Mouse (Mus musculus) fibroblast of lung, adult 2 months (primary cell): ENCODE measurements at regions not wholly inside any gene's neighbourhood (a gene's known extent, or its start where the extent isn't known, plus 50 kb on each side); places are given as distances from the start of the nearest gene placed in this dataset.
A peak's percentile ranks its signal among the peaks of the same experiment; 100 is the strongest.

Source experiments
- DNase-seq: peaks from one replicate; pipeline ENCODE4 v3.0.0-alpha.2; 2011; ENCODE audit warnings: low read depth

DNA sequence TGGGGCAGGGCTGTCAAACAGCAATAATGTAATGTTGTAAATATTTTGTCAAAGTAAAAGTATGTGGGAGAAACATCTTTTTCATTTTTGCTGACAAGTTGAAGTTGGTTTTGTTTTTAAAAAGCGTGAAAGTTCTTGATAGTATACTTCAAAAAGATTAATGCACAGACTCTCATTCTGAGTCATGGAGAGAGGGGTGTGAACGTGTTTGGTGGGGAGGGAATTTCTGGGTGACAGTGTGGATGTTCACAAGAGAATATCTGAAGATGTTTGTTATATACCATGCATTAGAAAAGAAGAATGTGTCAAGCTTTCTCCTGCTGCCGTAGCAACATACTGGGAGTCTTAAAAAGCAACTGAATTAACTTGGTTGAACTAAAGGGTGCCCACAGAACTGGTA is 57.0 kb downstream of the Rps29 start:
- DNase-seq, result no peak

DNA sequence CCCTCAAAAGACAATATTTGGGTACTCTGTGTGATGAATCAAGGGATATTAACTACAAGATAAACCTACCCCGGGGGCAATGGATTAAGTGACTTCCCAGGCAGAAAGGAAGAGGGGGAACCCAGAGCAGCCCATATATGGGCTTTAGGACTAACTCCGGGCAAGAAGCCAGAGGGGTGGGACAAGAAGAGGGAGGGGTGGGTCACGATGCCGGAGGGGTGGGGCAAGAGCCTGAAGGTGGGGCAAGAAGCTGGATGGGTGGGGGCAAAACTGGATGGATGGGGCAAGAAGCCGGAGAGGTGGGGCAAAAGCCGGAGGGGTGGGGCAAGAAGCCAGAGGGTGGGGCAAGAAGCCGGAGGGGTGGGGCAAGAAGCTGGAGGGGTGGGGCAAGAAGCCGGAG is 64.1 kb downstream of the Rps29 start:
- DNase-seq, result no peak

DNA sequence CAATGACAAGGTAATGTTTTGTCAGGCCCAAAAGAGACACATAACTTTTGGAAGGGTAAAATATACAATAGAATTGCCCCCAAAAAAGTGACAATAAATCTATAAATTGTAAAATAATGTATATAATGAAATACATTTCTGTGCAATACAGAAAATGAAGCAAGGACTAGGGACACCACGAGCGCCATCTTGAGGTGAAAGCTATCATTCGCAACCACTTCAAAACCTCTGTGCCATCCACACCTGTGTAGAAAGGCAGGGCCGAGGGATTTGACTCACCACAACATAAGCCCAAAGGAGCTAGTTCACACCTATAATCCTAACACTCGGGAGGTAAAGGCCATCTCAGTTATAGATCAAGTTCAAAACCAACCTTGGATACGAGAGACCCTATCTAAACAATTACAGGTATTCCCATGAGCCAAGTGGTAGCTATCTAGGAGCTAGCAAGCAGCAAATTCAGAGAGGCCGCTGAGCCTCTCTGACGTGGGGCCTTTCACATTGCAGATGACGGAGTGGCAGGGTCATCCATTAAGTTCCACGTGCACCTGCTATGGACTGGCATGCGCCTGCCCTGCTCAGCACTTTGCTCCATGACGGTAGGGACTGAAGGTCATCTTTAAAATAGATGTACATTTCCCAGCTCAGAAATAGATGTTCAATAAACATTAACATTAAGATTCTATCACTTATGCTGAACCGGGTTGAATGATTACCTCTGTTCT is 65.8 kb downstream of the Rps29 start:
- DNase-seq, result no peak

DNA sequence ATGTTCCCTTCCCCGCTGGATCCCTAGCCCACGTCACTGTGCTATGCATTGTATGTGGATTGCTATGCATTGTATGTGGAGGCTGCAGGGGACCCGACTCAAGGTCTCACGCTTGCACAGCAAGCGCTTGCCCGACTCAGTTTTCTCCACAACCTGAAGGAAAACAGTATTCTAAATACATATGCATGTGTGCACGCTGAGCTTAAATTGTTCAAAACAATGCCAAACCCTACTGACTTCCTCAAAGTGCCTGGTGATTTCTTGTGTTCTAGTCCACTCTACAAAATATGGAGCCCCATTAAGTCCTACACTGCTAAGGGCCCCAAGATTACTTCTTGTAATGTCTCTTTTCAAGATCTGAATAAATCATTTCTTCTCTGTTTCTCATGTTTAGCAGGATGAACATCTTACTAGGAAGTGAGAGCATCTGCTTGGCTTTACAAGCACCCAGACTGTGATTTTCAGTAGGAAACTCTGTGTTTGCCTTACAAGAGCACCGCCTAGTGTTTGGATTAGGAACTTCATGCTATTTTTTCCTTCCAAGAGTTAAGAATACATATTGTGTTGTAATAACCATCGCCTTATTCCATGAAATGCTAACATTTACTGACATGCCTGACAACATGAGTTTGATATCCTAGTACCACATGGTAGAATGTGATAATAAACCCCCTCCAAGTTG is 70.9 kb downstream of the Rps29 start:
- peak; percentile 13 for DNase-seq

DNA sequence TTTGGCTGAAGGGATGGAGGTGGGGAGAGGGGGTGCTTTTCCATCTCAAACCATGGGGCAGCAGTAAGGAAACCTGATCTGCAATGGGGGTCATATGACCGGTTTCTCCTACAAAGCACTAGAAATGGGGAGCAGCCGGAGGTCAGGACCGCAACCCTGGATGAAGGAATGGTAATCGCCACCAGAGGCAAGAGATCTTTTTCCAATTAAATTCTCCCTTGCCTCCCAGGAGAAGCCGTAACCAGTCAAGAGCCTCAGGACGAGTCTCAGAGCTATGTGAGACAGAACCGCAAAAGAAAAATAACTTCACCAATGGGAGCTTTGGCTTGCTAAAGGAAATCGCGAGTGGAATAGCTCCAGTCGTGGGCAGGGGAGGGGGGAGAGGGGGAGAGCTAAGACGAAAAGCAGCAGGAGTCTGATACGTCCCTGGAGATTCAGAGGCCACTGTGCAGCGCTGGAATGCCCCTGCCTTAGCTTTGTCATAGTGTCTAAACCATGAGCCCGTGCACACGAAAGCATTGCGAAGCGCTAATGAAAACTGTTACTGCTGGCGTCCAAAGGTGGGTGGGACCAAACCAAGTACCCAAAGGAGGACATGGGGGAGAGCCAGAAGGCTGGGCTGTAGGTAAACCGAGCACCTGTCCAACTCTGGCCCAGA is 73.3 kb downstream of the Rps29 start:
- no peak for DNase-seq

DNA sequence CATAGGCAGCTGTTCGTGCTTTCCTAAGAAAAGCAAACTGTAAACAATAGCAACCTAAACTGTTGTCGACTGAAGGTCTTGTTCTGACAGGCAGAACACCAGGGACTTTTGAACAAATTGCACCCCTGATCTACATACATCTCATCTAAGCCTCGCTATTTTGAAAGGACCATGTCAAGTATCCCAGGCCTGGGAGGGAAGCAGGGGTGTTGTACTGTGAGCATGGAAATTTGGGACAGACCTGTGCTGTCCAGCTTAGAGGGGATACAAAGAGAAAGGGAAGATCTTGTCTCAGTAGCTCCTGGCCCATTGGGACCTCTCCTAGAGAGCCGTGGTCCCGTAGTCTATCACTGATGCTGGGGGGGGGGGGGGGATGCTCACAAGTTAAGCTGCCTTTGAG is 74.3 kb downstream of the Rps29 start:
- DNase-seq, result no peak

DNA sequence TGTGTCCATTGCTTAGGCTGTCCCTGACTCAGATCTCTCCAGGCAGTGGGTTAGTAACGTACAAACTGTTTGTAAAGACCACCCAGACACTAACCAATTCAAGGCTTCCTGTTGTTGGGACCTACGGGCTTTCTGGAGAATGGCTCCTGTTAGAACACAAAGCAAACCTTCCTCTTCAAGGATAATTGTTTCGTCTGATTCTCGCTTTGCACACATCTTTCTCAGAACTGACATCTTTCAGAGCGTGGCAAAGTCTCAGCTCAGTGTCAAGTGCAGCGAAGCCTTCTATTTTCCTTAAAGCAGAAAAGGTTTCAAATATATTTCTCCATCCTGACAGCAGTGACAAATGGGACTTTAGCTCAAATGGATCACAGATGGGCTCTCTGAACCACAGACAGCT is 76.9 kb downstream of the Rps29 start:
- no peak for DNase-seq

DNA sequence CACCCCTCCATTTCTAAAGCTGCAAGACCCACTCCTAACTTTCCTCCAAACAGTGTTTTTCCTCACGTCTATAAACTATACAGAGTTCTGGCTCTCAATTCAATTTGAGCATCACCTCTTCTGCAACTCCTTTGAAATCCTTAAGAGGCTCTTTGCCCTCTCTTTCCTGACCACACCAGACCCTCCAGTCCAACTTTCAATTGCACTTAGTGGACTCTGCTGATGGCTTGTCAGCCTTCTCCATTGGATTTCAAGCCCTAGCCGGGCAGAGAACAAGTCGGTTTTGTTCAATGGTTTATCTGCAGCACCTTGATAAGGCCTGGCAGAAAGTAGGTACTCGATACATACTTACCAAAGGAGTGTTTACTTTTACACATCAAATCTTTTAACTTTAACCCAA is 119.4 kb downstream of the Rps29 start:
- no peak for DNase-seq

DNA sequence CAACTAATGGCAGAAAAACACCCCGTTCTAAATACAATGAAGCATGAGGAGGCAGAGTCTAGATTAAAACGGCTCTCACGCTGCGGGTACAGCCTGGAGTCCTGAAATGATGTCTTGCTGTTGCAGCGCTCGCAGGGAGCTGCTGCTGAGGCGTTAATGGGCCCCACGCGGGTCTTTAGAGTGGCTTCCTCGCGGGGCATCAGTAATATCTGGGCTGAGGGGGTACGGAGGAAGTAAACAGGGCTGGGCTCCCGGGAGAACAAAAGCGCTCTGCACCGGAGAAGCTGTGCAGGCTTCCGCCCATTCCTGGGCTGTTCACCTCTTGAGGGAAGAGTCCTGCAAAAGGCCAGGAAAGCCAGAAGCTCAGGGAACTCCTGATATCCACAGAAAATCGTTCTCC is 135.4 kb downstream of the Rps29 start:
- DNase-seq, result no peak

DNA sequence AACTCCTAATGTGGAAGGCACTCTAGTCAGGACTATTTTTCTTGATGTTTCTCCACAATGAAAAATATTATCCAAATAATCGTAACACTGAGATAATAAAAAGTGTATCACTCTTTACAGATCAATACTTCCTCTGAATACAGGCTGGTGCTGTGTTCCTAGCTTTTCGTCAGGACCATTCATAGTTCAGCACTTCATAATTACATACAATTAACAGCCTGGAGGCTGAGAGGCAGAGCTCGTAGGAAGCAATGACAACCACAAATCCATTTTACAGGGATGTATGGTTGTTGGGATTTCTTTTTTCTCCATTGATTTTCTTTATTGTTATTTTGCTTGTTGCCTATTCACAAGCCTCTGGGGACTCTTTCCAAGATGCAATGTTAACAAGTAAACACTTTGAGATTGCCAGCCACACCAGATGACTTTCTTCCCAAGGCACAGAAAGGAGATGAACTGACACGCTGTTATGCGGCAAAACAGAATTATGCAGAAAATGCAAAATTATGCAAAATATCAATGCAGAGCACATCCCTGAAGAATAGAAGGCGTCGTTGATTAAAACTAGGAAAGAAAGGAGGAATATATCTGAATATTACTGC is 142.2 kb downstream of the Rps29 start:
- no peak for DNase-seq

DNA sequence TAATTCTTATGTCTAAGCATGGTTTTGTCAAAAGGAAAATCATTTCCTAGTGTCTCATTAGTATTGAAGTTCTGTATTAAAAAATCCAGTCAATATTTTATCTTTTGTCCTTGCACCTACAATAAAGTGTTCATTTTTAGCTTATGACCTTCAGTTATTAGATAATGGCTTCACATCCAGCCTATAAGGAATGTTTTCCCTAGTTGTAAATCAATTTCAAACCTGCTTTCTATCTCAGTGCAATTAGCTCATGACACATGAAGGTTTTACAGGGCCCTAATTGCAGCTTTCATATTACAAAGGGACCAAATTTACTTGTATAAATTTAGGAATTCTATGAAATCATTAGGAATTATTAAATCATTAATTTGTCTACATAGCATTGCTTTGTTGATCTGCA is 153.8 kb downstream of the Rps29 start:
- DNase-seq, result no peak

DNA sequence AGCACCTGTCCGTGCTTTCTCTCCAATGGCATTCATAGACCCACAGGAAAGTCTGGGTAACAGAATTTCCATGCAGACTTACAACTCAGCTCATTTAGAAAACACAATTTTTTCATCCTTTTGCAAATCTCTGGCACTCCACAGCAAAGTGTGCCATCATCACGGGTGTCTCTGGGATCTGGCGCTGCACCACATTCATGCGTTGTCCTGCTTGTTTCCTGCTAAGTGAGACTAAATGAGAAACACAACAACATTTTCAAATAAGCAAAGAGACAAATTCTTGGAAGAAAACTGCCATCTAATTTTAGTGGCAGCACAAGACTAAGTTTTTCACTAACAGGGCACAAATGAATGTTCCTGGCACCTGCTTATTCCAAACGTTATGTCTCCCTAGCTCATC is 156.9 kb downstream of the Rps29 start:
- no peak for DNase-seq

DNA sequence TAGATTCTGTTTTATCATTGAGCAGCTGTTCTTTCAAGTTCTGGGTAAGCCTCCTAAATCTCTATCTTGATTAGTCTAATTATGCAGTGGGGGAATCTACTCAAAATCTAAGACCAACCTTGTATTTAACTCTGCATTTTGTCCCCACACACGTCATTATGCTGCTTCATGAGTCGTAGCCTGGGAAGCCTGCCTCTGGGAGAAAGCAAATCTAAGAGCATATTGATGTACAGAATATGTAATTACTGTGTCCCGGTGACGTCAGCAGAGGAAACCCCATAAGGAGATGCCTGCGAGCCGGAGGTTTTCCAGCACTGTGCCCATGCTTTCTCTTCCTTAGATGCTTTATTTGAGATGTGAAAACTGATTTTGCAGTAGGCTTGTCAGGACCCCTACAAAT is 161.7 kb downstream of the Rps29 start:
- no peak for DNase-seq

DNA sequence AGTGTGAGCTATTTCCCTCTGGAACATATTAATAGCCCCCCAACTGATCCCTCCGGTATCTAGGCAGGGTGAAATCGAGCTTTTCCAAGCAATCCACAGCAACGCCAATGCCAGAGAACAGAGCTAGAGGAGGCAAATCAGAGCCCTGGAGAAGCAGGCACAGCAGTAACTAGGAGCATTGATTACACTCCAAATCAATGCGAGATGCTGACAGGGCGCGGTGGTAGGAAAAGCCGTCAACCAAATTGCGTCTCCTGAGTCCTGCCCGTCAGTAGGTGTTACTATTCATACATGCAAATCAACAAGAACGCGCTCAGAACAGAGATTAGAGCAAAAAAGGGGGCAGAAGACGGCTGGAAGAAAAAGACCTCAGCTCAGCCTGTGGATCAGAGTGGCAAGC is 162.2 kb downstream of the Rps29 start:
- DNase-seq, result no peak

DNA sequence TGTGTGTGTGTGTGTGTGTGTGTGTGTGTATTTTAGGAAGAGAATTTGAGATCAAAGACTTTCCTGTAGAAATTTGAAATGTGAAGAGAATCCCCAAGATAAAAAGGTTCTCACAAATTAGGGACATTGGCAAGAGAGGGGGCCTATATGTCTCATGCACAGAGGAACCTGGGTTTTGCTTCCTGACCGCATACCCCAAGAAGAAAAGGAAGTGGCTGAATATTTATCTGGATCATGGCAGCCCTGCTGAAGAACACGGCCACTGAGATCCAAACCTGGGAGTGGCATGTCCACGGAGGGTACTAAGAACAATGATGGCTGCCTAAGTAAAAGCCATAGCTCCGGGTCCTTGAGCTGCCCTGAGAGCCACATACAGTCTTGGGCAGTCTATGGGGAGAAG is 178.3 kb downstream of the Rps29 start:
- DNase-seq, result no peak

DNA sequence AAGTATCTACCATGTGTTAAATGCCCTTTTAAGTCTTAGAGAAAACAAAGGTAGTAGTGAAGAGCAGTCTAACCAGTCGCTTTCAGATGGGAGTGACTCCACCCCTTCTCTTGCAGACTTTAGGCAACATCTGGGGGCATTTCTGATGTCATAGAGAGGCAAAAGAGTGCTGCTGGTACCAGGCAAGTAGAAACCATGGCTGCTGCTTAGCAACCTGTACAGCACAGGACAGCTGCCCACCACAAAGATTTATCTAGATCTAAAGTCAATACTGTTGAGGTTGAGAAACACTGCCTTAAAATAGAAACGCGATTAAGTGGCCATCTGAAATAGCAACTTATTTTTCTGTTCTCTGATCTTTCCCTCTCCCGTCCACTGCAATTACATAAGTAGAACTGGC is 178.8 kb downstream of the Rps29 start:
- no peak for DNase-seq

DNA sequence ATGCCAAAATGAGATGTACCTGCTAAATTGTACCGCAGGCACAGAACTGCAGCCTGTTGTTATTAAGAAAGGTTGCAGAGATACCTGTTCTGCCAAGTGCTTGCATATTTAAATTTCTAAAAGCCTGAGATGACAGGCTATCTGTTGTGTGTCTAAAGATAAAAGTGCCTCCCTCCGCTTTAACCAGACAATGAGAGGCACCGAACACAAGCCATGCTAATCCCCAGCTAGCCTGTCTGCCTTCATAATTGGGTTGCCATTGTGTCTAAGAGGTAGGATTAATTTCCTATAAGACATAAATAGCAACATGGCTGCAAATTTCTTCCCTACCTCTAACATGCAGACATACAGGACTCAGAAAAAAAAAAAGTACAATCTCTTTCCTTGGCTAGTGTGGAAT is 179.8 kb downstream of the Rps29 start:
- no peak for DNase-seq

DNA sequence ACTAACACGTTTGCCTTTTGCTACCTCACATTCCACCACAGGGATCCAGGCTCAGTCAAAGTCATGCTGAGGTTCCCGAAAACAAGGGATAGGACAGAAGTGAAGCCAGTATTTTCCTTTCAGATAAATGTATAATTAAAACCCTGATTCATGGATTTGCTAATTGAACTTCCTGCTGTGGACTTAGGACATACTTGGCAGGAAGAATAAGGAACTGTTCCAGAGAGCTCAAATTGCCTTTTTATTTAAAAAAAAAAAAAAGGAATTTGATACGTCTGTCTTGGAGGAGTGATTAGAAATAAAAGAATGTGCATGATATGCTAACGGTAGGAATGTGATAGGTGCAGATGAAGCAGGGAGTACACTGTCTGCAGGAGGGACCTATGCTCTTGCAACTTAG is 181.7 kb downstream of the Rps29 start:
- DNase-seq, result no peak

DNA sequence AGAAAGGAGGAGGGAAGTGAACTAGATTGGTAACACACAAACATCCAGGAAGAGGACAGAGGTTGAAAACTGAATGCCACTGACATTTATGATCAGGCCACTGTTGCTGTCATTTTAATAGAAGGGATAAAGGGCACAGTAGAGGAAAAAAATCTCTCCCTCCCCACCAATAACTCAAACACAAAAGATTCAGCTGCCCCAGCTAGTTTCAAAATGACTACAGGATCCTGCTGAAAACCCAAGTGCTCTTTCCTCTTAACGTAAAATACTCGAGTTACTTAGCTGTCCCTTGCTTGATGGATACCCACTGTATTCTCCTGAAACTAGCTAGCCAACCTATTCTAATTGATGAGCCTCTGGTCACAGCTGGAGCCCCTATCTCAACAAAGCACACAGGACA is 211.7 kb downstream of the Rps29 start:
- DNase-seq, result no peak

DNA sequence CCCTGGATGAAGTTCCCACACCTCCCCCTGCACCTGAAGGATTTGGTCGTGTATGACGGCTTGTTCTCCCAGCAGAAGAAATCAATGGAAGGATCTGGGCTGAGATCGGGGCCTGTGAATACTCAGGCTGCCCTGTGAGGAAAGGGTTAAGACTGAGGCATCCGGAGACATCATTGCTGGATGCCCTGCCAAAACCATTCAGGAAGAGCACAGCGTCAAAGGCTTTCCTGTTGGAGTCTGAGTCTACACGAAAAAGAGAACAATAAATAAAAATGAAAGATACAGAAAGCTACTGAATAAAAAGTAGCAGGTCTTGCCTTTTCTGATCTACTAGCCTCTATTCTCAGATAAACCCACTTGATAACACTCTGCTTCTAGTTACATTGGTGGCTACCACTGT is 248.4 kb downstream of the Rps29 start:
- DNase-seq, result no peak

DNA sequence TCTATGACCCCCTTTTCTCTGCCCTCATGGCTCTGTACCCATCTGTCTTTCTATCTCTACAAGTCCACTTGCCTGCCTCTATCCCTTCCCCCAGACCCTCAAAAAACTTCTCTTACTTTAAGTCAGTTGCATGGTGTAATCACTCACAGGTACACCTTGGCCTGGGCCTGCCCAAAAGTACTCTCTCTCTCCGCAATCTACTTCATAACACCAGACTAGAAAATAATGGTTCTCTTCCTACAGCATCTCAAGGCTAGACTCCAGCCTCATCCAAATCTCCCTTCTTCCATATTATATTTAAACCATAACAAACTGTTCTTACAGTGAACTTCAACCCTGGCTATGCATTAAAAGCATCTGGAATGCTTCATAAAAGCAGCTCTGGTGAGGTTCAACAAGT is 254.2 kb downstream of the Rps29 start:
- DNase-seq, result no peak

DNA sequence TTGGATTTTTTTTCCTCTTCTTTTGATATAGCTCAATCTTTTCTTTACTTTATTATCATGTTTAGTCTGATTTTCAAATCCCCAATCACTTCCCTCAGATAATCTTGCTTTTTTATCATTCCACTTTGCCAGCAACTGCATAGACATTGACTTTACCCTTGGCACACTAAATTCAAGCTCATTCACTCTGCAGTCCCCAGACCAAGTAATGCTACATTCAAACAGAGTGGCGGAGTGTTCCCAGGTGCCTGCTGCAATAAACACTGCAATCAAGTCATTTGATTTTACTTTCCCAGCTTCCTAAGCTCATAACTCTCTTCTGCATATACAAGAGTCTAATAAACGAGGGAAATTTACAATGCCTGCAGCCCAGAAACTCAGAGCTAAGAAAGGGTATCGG is 269.8 kb downstream of the Rps29 start:
- no peak for DNase-seq

DNA sequence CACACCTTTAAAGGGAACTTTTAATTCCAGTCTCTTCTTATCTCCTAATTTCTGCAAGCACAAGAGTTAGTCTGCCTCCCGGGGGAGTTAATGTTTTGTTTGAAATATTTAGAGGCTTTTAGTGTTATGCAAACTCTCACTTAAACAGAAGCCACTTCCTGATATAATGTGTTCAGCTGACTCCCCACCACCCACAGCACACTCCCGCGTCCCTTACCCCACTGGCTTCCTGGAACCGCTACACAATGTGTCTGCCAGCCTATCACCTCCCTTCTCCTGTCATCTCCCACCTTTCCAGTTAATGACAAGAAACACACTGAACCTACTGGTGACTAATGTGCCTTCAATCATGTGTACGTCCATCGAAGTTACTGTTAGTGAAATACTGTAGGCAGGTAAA is 276.5 kb downstream of the Rps29 start:
- no peak for DNase-seq
